Mouse (Mus musculus) monocyte, adult 2 months (primary cell): Measurements from ENCODE around the gene Csf1.

Source experiments
- DNase-seq, 2 experiments: peaks; one replicate each; pipeline ENCODE4 v3.0.0; 2022; ENCODE audit warnings: low spot score in 2 of 2, low read depth in 1 of 2

The Csf1 gene

DNA sequence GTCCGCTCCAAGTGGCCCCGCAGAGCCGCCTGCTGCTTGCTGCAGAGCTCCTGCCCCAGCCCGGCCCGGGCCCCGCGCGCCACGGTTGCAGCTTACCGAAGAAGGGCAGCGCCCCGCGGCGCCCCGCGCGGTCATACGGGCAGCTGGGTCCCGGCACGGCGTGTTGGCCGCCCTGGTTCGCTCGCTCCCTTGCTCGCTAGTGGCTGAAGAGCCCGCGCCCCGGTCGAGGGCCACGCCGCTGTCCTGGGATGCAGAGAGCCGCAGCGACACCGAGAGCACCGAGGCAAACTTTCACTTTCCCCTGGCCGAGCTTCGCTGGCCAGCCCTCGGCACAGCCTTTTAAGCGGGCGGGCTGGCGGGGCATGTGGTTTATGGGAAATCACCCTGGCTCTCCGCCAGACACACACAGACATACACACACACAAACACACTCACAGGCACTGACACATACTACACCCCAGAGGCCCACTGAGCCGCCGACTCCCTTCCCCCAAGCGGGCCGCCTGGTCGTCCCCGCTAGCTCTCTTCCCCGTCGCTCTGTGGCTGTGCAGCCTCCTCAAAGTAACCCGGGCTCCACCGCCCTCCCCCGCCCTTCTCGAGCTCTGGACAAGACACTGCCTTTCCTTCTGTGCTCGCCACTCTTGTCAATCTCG, at the start of gene Csf1:
TSS of gene Csf1 (minus strand) at position 541 of the 653 bp plus-strand sequence.
- peak in 1 of 2 experiments; percentile 51 for DNase-seq

DNA sequence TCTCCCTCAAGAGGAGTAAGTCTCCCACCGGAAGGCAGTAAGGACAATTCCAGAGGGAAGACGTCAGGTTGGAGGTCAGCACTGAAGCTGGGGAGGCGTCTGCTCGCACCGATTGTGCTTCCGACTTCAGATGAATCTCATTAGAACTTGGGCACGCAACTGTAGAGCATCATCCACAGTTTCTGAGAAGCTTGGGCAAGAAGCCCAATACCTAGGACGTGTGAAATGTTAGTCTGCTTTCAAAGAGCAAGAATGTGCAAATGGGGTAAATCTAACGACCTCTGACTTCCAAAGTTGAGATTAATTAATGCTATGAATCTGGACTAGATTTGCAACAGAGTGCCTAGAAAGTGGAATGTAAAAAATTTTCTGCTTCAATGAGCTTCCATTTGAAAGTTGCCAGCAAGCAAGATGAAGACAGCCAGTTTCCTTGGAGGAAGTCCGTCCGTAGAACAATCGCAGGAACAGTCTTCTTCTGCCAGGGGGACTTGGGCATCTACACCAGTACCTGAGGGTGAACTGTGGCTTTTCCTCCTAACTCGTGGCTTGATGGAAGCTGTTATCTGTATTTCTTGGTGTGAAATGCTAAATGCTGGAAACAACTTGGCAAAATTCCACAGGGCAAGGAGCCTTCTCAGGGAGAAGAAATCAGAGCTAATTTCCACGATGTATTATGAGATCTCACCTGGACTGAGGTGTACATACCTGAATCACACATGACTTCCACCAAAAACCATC, 47.9 kb upstream of the Csf1 start:
- DNase-seq = no peak

DNA sequence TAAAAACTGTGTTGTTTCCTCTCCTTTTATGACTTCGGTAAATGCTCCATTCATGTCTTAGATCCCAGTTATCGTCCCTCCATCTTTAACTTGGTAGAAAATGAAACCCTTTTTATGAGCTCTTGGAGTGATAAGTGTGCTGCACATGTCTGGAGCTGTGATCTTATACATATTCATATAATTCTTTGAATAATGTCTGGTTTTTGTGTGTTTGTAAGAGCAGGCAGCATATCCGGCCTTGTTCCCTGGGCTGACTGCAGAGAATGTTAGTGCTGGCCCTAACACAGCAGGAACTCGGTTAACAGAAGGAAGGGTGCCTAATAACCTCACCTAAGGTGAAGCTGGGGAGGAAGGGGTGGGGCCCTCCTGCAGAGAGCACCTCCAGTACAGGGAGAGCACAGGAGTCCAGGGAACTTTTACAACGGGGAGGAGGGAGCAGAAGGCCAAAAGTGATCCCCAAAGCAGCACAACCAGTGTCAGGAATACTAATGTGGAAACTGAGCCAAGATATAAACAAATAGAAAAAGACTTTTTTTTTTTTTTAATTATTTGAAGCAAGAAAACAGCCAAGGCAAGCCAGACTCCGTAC, 47.2 kb upstream of the Csf1 start:
- DNase-seq = no peak

DNA sequence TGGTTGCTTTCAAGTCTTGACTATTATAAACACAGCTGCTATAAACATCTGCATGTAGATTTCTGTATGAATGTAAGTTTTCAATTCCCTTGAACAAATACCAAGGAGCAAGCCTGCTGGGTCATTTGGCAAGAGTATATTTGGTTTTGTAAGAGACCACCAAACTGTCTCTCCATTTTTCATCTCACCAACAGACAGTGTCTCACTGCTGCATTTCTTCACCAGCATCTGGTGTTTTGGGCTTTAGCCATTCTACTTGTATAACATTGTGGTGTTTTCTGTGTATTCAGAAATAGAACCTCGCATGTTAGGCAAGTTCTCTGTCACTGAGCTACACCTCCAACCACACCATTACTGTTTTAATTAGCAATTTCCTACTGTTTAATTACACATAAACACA, 46.6 kb upstream of the Csf1 start:
- no peak for DNase-seq

DNA sequence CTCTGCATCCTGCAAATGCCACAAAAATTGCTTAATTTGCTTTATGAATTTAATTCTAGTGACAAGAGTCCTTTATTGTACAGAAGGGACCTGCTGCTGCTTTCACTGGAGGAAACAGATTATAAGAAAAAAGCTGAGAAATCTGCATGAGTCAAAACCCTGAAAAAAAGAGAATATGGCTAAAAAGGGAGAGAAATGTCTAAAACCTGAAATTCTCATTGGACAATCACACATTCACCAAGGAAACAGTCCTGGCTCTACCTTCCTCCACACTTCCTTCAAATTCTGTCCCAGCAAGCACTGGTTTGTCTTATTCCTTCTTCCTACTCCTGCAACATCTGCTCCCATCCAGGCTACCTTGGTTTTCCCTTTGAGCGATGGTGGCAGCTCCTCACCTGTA, 44.5 kb upstream of the Csf1 start:
- DNase-seq = no peak

DNA sequence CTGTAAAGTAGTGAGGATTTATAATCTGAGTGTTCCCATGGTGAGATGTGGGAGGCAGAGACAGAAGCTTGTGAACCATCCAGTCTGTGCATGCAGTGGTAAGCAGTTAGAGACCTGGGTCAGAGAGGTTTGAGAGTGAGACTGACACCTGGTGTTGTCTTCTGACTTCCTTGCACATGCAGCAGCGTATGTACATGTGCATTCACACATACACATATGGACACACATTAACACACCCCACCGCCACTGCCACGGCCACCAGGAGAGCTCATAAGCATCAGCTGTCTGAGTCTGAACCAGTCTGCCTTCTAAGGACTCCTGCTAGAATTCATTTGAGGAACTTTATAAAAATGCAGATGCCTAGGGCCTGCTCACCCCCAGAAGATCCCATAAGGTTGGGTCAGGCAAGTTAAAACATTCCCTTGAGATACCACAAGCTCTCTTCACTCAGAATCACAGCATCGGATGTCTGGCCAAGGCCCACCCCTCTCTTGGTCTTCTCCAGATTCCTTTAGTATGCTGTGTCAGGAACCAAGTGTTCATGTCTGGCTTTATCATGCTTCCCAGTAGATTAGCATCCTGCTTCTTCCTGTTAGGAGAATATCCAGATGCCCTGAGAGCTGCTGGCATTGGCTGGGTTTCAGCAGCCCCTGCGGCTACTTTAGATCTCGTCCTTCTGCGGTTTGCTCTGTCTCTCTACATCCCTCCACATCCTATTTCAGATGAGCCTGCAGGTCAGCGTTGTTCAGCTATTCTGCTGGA, 42.1 kb upstream of the Csf1 start:
- DNase-seq = no peak

DNA sequence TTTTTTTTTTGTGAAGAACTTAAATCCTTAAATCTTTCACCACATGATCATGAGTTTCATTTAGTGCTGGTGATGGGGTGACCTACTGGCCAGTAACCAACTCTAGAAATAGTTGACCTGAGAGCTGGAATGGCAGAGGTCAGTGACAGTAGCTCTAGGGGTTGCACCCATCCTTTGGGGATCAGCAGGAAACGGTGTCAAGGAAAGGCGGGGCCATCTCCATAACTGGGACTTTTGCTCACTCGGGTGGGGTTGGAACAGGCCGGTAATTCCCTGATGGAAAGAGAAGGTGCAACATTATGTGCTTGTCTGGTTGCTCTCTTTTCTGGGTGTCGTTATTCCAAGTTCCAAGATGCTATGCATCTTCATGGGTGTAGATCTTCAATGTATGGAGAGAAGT, 38.7 kb upstream of the Csf1 start:
- DNase-seq = no peak

DNA sequence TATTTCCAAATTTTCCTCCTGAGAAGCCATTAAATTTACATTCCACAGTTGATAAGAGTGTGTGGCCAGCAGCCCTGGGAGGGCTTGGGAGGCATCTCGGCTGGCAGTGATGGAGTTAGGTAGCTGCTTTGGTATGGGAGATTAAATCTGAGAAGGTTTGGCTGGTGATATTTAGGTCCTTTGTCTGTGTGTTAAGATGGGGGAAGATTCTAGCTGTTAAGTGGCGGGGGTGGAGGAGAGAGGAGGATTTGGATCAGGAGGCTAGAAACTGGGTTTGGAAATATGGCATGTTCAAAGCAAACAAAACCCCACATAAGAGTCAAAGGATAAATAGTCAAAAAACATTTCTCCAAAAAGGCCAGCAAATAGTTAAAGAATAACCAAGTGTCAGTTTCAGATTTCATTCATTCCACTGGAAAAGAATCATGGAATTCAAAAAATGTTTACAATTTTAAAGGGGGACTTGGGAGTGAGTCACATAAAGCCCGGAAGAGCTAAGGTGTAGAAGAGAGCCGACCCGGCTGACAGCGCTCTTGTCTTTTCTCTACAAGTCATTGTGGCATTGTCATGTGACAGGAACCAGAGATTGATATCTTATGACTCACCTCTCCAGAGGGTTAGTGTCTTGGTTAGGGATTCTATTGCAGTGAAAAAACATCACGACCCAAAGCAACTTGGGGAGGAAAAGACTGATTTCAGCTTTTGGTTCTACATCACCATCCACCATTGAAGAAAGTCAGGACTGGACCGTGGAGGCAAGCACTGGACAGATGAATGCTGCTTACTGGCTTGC, 36.1 kb upstream of the Csf1 start:
- DNase-seq = no peak

DNA sequence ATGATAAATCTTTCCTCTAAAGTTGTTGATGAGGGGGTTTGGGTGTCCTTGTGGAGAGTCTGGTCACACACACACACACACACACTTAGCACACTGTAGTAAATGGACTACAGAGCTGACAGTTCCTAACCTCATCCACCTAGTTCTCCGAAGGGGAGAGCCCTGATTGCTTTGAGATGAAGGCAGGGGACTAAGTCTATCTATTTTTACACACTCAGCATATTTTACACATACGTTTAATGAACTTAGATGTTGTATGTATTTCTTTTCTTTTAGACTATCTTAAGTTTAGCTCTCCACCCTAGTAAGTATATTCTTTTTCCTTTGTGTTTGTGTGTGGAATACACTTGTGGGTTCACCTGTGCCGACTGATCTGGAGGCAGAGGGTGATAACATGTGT, 34.6 kb upstream of the Csf1 start:
- DNase-seq = no peak

DNA sequence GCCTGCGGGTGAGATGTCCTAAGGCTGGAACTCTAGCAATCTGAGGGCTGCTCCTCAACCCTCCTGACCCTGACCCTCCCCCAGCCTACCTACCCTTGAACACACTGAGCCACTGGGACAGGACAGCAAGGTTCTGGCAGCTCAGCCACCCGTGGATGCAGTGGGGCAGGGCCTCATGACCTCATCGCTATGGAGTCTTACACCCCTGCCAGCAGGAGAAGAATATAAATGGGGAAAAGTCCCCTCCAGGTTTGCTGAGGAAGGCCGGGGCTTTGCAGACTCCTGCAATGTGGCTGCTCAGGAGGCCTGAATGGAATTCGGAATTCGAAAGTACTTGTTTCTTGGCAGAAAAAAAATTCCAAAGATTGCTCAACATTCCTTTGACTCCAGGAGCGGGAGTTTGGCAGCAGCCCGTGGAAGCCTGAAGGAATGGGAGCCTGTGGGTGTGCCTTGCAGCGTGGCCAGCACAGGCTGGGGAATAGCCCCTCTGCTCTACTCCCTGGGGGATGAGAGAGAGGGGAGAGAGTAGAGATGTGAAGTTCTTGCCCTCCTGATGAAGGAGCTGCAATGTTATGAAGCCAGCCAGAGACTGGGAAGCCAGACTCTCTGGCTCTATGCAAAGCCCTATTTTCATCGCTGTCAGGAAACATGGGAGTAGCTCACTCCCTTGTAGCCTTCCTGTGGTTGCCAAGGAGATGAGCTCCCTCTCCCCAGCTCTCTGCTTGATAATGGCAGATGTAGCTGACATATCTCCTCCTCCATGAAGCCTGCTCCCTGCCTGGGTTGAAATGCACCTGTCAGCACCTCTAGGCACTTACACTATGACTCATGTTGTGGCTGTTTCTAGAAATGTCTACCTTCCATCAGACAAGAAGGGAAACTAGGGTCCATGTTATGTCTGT, 33.3 kb upstream of the Csf1 start:
- no peak for DNase-seq

DNA sequence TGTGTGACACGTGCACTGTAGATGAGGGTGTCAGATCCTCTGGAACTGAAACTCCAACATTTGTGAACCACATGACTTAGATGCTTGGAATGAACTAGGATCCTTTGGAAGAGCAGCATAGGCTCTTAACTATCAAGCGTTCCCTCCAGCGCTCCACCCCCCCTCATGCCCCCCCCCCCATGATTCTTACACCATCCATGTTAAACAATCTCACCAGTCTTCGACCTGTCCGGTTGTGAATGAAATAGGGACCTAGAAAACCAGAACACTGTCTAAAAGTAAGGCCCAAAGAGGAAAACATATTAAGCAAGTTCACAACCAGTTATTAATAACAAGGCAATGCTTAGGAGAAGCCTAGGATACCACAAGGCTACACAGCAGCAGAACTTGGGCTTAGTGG, 32.5 kb upstream of the Csf1 start:
- DNase-seq = no peak

DNA sequence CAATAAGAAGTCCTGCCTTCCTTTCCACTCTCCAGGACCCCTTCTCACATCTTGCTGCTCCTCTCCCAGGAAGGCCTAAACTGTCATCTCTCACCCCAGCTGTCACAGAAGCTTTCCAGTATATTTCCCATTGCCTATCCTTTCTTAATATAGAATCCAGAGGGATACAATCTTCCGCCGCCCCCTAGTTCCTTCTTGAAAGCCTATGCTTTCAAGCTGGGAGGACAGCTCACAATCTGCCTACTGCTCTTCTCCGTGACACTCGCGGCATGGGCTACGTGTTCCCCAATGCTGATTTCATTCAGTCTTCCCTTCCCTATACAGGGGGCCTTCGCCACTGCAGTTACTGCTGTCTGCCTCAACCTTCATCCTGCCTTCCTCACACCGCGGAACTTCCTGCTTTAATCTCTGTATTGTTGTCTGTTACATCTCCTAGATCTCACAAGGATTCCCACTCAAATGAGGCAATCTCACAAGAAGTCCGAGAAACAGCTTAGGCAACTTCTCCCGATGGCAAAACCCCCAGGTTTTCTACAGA, 30.6 kb upstream of the Csf1 start:
- DNase-seq = no peak

DNA sequence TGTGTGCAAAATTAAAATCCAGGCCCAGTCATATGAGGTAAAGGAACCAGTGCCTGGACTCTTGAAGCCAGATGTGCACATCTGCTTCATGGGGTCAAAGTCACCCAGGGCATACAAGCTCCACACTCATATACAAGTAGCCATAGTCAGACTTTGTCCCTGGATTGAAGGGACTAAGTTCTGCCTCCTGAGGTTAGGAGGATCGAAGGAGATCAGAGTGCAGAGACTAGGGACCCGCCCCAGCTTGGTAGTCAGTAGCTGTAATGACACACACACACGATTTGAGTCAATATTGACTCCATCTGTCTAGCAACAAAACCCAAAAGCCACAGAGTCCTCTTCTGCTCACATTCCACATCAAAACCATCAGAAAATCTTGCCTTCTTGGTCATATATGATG, 30.0 kb upstream of the Csf1 start:
- DNase-seq = no peak

DNA sequence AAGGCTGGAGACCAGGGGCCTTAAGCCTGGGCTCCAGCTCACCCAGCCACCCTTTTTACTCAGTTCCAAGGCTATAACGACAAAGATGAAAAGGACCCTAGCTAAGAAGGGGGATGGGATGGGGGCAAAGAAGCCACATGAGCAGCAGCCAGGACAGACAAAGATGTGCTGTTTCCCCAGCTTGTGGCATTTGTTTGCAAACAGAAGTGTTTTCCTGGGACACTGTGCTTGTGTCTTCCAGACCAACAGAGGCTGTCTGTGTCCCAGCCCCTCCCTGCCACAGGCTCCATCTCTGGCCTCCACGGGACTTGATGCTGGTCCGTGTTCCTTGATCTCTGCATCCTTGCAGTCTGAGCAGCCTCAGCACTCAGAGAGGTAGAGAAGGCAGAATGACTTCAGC, 28.6 kb upstream of the Csf1 start:
- DNase-seq = no peak

DNA sequence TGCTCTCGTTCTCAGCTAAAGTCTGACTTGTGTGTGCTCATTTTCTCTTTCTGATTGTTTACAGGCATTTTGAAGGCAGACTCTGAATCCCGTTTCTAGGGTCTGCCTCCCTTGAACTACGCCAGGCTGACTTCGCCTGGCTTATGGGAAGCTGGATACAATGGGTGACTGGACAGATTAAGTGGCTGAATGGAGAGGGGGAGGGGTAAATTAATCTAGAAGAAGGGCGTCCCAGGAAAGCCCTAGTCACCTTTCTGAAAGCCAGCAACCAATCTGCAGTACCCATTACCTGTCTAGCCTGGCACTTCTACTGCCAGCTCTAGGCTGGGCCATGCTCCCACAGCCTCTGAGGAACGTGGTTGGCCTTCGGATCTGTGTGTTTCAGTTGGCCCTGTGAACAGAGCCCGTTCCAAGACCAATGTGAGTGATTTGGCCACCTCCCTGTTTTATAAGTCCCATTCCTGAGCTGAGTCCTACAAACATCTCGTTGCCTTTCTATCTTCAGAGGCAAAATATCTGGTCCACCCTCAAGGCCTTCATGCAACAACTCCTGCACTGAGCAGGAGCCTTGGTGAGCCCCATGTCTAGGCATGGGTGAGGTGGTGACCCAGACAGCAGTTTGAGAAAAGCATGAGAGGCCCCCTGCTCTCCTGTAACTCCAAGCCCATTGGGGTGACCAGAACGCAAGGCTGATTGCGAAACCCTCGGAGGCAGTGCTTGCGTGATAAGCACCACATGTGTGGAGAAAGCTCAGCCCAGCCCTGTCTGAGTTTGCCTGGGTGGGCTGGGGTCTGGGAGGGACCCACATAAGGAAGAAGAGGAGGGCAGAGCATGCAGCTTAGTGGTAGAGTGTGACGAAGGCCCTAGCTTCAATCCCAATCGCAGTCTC, 27.6 kb upstream of the Csf1 start:
- DNase-seq = no peak

DNA sequence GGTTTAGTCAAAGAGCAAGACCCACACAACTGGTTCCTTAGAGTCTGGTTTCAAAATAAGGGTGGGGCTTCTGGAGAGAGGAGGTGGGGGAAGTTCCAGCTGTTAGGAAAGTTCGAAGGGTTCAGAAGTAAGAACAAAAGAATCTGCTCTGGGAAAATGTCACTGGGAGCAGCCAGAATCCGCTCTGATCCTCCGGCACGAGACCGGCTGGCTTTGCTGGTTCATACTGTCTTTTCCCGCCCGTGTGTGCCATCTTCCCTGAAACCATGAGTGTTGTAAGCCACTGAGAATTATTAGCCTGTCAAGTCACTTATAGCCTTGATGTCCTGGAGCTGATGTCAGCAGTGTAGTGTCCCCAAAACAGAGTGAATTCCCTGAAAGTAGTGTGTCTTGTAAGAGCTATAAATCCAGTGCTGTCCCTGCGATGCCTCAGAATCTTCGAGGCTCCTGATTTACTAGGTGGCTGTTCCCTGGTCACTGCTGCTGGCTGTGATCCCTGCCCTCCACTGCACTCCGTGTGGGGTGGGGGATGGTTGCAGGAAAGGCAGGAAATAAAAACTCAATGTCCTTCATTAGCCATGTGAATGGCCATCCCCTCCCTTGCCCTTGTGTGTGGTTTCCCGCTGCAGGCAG, 26.8 kb upstream of the Csf1 start:
- no peak for DNase-seq

DNA sequence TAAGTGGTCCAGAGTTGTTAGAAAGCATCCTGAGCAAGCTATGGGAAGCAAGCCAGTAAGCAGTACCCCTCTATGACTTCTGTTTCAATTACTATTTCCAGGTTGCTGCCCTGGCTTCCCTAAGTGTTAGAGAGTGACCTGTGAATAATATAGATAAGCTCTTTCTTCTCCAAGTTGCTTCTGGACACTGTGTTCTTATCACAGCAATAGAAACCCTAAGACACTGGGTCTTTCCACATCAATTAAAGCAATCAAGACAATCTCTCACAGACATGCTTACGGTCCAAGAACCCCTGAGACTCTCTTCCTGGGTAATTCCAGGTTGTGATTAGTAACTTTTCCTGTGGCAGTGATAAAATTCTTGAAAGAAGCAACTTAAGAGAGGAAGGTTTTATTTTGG, 26.1 kb upstream of the Csf1 start:
- no peak for DNase-seq

DNA sequence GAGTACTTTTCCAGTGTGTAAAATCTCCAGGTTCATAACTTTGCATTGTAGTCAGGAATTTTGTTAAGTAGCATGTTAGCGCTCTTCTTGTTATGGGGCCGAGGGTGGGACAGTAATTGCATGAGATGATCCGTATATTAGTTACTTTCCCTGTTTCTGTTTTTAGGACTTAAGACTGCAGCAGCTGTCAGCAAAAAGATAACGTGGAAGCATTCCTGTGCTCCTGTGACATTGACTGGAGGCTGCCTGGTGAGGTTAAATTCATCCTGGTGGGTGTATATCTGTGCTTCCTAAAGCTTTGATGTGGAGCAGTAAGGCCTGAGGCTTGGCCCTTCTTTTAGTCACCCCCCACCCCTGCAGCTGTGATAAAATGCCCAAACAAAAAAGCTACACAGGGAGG, 25.3 kb upstream of the Csf1 start:
- no peak for DNase-seq
